Mouse (Mus musculus) heart, postnatal 10 days (tissue): ENCODE data around the gene Entpd1. TPM values are rescaled to one million over a fixed set of nuclear protein-coding genes. Genes with fewer than 3 reads are reported as not detected.

Experiments used
- DNase-seq, 2 experiments: peaks; one replicate each; pipeline ENCODE4 v3.0.0; 2021
- intact Hi-C: fragments of 180-260 bp; cut with DNase I; formaldehyde crosslinking; loops from one replicate; pipeline ENCODE4 v1.15.1; 2025
- total RNA-seq, 2 experiments: library from RNA; stranded (reverse); gene quantifications; 2 replicates each; pipeline ENCODE4 v1.2.3; 2021

The Entpd1 gene
- total RNA-seq, 2 experiments from 2014 or later, result 33.4 to 42.2 TPM

- intact Hi-C loops, result loop anchor here (5.0 kb wide), 1 partner anchor 55 kb away; no protein-coding TSS in a partner anchor
- peak in 1 of 2 experiments; percentile 37 for DNase-seq
Observed at GRCm38 (mm10) chr19:40716981-40717380, 104.8 kb downstream of the Entpd1 start.

DNA sequence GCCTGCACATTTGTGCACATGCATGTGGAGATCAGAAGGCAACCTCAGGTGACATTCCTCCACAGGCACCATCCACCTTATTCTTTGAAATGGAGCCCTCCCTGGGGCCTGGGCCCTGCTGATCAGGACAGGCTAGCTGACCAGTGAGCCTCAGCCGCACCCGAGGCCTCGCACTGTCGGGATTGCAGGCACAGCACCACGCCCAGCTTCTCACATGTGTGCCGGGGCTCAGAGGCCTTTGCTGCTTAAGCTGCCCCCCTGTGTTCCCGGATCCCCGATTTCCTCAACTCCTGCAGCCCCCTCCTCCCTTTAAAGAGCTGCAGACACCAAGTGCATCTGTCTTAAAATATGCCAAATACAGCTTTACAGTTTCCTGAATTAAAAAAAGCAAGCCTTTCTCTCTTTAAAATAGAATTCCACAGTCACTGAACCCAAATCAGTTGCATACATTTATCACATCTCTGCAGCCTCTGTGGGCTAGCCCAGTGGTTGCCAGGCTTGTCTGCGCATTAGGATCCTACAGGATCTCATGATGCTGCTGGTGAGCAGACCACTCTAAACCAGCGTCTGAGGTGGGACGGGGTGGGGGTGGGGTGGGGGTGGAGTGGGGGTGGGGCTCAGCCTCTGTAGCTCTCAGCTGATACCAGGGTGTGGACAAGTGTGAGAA, 107.4 kb downstream of the Entpd1 start:
- intact Hi-C loops, result loop anchor here (5.0 kb wide), 2 partner anchors 57 to 377 kb away; no protein-coding TSS in a partner anchor
- DNase-seq, result no peak

- intact Hi-C loops, result loop anchor here (5.0 kb wide), 1 partner anchor 378 kb away; no protein-coding TSS in a partner anchor
Observed at GRCm38 (mm10) chr19:40720381-40720780, 108.2 kb downstream of the Entpd1 start.

DNA sequence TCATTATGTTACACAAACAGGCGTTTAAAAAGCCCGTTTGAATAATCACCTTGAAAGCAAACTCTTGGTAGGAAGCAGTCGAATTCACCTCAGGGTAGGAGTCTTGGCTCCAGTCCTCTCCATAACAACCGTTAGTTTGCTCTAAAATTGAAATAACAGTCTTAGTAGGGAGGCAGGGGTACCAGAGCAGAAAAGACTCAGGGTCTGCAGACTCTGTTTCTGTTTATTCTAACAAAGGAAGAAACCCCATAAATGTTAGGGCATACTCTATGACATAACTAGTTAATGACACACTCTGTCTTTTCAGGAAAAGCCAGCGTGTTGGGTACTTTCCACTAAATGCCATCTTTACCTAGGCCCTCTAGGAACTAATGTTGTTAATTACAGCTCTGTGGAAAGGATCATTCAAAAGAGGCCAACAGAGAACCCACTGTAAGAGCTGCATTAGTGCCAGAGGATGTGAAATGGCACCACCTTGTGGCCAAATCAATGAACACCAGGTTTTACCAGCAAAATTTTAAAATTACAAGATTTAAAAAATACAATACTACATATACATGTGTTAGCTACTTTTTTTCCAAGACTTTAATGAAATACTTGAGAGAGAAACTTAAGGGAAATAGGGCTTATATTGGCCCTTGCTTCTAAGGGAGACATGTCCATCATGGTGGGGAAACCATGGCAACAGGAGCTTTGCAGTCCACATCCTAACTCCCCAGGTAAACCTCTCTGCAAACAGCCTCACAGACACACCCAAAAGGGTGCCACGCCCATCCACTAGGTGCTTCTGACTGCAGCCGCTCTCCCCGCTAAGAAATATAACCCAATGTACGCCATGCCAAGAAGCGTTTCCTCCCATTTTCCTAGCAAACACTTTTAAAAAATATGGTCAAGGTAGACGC, 110.2 kb downstream of the Entpd1 start:
- intact Hi-C loops, result loop anchor here (1.0 to 5.0 kb wide), 2 partner anchors 110 to 380 kb away; partner anchors contain the start of genes Entpd1 and Tctn3
- peak; percentile 61 to 81 for DNase-seq

More at GRCm38 (mm10) chr19:40720381-40720780, 108.2 kb downstream of the Entpd1 start:
- DNase-seq, result no peak

DNA sequence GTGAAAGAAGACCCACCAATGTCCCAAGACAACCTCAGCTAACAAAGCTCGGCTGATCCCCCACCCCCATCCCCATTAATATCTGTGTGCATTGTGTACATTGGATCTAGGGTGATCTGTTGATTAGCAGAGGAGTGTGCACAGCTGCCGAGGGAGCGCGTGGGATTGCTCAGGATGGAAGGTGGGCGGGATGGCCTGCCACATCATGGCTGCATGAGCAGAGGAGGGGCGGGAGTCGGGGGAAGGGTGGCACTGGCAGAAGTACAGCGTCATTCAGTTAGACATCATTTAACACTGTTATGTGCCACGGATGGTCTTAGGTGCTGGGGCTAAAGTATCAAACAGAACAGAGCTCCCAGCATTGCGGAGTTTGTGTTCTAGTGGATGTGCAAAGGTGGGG, 111.3 kb downstream of the Entpd1 start:
- DNase-seq, result no peak
- intact Hi-C loops, result loop anchor here (5.0 kb wide), 1 partner anchor 381 kb away; no protein-coding TSS in a partner anchor

- DNase-seq, result peak; percentile 57
- intact Hi-C loops, result no loop called here
Observed at GRCm38 (mm10) chr19:40726148-40726547, 114.0 kb downstream of the Entpd1 start.

- no peak for DNase-seq
- intact Hi-C loops, result no loop called here
Observed at GRCm38 (mm10) chr19:40726614-40727013, 114.4 kb downstream of the Entpd1 start.

DNA sequence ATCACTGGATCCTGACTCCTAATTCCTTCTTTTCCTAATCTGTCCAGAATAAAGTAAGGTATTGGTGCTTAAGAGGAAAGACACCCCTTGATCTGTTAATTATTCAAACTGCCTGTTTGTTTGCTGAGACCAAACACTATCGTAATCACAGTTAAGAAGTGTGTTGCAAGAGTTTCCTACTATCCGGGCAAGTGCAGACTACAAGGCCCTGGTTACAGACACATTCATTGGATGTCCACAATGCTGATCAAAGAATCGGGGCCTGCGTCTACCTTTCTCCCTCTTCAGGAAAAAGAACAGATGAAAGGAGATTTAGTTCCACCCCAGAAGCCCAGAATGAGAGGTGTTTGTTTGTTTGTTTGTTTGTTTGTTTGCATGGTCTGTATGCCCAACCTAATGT, 116.0 kb downstream of the Entpd1 start:
- DNase-seq, result no peak
- intact Hi-C loops, result no loop called here

DNA sequence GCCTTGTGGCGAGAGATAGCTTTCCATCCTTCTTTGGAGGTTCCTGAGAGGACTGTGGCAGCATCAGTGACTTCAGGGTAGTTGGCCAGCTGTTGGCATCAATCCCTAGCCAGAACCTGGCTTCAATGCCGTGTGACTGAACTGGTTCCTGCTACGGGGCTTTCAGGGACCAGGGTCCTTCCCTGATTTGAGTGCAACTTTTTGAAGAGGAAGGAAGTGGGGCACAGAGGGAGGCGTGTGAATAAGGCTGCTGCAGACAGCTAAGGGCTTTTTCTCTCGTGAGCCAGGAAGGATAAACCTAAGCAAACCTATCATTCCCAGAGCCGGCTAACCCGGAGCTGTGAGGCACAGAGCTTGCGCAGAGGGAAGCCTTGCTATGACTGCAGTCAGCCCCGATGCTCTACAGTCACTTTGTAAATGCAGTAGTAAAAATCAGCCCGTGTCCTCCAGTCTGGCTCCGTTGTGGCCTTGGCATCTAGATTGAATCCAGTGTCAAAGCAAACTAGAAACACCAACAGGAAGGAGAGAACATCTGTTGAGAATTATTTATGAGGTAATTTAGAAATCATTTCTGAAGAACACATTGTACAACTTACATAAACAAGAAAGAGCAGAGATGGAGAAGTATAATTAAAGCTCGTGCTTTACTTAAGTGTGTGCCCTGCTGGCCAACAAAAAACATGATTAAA, 116.7 kb downstream of the Entpd1 start:
- DNase-seq, result peak in 1 of 2 experiments; percentile 35
- intact Hi-C loops, result no loop called here

- no peak for DNase-seq
- intact Hi-C loops, result no loop called here
Observed at GRCm38 (mm10) chr19:40733409-40733808, 121.2 kb downstream of the Entpd1 start.

- intact Hi-C loops, result no loop called here
- no peak for DNase-seq
Observed at GRCm38 (mm10) chr19:40733849-40734248, 121.7 kb downstream of the Entpd1 start.

DNA sequence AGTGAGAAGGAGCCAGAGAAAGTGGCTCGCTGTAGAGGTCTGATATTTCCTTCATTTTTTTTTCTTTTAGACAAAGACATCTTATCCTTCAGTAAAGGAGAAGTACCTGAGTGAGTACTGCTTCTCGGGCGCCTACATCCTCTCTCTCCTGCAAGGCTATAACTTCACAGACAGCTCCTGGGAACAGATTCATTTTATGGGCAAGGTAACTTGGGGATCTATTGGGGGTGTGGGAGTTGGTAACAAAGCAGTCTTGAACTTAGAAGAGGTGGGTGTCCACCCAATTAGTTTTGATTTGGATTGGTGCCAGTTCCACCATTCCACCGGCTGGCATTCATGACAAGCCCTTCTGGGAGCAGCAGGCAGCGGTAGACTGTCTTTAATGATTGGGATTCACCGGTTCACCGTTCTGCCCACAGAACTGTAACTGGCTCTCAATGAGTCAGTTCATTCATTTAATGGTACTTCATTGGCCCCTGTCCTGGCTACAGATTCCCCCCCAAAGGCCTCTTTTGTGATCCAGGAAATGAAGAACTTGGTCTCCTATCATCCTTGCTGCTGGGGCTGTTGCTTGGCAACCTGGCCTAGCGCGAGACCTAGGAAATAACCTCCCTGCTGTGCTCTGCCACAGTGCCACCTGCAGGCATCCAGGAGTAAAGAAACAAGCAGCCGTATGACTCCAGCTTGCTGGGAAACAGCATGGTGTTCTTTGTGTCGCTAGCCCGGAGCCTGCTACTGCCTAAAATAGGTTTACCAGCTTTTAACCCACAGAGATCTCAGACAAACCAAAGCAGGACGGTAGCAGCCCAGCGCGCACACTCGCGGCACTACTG, 124.7 kb downstream of the Entpd1 start:
- intact Hi-C loops, result no loop called here
- DNase-seq, result peak; percentile 75 to 83

GRCm38 (mm10) chr19:40737613-40738012, 125.4 kb downstream of the Entpd1 start:
- intact Hi-C loops, result no loop called here
- DNase-seq, result no peak

GRCm38 (mm10) chr19:40738683-40739324, 126.6 kb downstream of the Entpd1 start:
- intact Hi-C loops, result no loop called here
- no peak for DNase-seq

DNA sequence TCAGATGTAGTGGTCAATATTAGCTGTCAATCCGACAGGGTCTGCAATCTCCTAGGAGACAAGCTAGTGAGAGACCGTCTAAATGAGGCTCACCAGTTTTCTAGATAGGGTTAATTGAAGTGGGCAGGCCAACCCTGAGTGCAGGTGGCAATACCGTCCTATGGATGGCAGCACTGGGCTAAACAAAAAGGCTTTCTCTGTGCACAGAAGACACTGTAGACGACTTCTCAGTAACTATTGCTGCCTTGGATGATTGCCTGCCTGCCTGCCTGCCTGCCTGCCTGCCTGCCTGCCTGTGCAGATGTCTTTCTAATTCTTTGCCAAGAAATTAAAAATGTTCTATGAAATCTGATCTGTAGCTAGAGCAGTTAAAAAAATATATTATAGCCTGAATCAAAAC, 134.4 kb downstream of the Entpd1 start:
- intact Hi-C loops, result no loop called here
- no peak for DNase-seq

- DNase-seq, result no peak
- intact Hi-C loops, result no loop called here
Observed at GRCm38 (mm10) chr19:40748559-40748958, 136.4 kb downstream of the Entpd1 start, which contains the start of gene Cc2d2b. Gene Cc2d2b (plus strand): TSS chr19:40748753.

- intact Hi-C loops, result loop anchor here (5.0 kb wide), 1 partner anchor 263 kb away; no protein-coding TSS in a partner anchor
- peak; percentile 15 to 41 for DNase-seq
Observed at GRCm38 (mm10) chr19:40754311-40754710, 142.1 kb downstream of the Entpd1 start.

DNA sequence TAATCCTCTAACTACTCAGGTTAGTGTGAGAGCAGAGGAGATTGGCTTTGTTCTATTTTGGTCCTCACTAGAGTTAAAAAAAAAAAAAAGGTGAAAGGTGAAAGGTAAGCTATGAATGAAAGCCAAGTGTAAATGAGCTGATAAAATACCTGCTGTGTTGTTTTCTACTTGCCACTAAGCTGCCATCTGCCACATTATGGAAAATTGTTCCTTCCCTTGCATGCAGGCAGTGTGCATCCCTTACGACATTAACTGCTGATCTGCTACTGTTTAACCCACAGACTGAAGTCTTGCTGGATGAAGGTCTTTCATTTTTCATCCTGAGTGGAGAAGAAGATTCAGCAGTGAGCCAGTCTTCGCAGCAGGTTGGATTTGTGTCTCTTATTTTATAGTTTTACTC, 147.9 kb downstream of the Entpd1 start:
- DNase-seq, result no peak
- intact Hi-C loops, result no loop called here

DNA sequence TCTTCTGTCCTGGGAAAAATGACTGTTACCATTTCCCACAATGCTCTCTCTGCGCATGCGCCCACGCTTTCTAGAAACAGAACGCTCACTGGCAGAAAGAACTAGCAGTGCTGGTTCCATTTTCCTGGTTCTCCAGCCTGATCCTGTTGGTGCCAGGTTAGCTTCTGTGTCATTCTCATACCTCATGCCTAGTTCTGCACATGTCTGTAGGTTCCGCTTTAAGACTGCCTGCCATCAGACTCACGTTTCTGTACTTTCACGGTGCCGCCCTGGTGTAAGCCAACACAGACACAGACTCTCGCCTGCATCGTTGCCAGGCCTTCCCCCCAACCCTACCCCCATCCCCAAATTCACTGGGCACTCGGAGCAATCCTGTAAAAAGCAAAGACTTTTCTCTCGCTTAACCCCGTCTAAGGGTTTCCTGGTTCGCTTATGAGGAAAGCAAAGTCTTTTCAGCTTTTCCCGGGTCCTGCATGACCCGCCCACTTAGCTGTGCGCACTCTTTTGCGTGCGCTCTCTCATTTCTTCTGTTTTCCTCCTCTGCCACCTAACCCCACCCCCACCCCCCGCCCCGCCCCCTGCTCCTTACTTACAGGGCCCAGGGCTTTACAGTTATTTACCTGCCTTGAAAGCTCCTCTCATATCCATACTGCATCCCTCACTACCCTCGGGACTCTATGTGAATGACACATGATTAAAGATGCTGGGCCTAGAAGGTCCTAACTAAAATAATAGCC, 150.0 kb downstream of the Entpd1 start:
- intact Hi-C loops, result no loop called here

More for the DNA sequence above, 150.0 kb downstream of the Entpd1 start:
- DNase-seq, result peak; percentile 8 to 38
